Mouse (Mus musculus): ENCODE results near the gene Snx18. TPM values are rescaled to one million over a fixed set of nuclear protein-coding genes. Genes with fewer than 3 reads are reported as not detected.

The Snx18 gene
- polyA plus RNA-seq, 1 experiment: 19.9 TPM

DNA sequence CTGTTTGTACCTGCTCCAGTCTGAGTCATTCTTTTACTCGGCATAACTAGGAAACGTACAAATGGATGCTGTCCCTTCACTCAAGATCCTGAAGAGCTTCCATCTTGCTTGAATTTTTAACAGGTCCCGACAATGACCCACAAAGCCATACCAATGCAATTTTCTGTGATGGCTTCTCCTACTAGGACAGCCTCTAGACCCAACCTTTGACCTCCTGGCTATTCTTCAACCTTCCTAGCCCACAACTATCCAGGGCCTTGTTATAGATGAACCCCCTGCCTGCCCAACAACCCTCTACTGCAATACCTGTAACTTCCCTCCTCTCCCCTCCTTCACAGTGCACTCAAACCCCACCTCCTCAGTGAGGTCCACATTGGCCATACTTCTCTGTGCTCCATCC lies 8.9 kb downstream of the Snx18 start:
- peaks cover 100% of the 10 kb centered on the region for H3K79me2 ChIP-seq (ENCODE audit: control insufficient read depth, insufficient read depth)
- H3ac ChIP-seq (ENCODE audit: control insufficient read depth, insufficient read length): no peak overlapping the region
- no peaks in the 10 kb centered on the region for H3K27me3 ChIP-seq (ENCODE audit: control insufficient read depth, insufficient read depth, insufficient read length)
- H3K4me2 ChIP-seq (ENCODE audit: low read depth): no peak overlapping the region
- no peak overlapping the region for H3K4me3 ChIP-seq
- peaks cover 21% of the 10 kb centered on the region for H3K36me3 ChIP-seq (ENCODE audit: control insufficient read depth, insufficient read depth)
- TF ChIP-seq TCF3 (IDR thresholded peaks at IDR 0.05; ENCODE audit: insufficient read length, low read depth) (no peak), MAX (IDR thresholded peaks at IDR 0.05; ENCODE audit: low read depth) (no peak)

DNA sequence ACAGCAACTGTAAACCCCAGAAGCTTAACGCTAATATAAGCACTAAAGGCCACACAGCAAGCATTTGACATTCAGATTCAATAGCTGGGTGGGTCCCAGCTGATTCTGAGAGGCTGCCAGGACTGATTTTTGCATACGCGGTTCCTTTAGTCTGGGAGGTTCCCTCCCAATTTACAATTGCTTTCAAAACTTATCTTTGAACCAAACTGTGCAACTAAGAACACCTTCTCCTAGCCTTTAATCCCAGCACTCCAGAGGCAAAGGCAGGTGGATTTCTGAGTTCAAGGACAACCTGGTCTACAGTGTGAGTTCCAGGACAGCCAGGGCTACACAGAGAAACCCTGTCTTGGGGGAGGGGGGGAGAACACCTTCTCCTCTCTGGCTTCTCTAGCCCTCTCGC lies 10.5 kb downstream of the Snx18 start:
- peaks cover 100% of the 10 kb centered on the region for H3K79me2 ChIP-seq (ENCODE audit: control insufficient read depth, insufficient read depth)
- H3K4me2 ChIP-seq (ENCODE audit: low read depth): no peak overlapping the region
- TF ChIP-seq CEBPB (IDR thresholded peaks at IDR 0.05; ENCODE audit: insufficient read depth, poor library complexity, severe bottlenecking): no peak
- TF ChIP-seq TCF3 (IDR thresholded peaks at IDR 0.05; ENCODE audit: insufficient read length, low read depth): no peak
- TF ChIP-seq MAX (IDR thresholded peaks at IDR 0.05; ENCODE audit: low read depth): no peak
- TF ChIP-seq REST (IDR thresholded peaks at IDR 0.05; ENCODE audit: insufficient read depth, insufficient read length): no peak
- TF ChIP-seq MYOD1 (IDR thresholded peaks at IDR 0.05; ENCODE audit: control insufficient read depth in 1 of 3, insufficient read length in 2 of 3, low read depth in 2 of 3): no peak
- TF ChIP-seq SRF (IDR thresholded peaks at IDR 0.05; ENCODE audit: control insufficient read depth, insufficient read length, low read depth): no peak
- TF ChIP-seq POLR2A (IDR thresholded peaks at IDR 0.05; ENCODE audit: insufficient read length, low read depth): no peak
- TF ChIP-seq USF1 (IDR thresholded peaks at IDR 0.05; ENCODE audit: low read depth): no peak
- TF ChIP-seq POLR2AphosphoS2 (IDR thresholded peaks at IDR 0.05; ENCODE audit: insufficient read length, low read depth): no peak
- no peak for TF ChIP-seq MYOG (IDR thresholded peaks at IDR 0.05; ENCODE audit: control insufficient read depth in 1 of 3, insufficient read depth in 1 of 3, insufficient read length in 2 of 3, low read depth in 2 of 3)
- no peak for TF ChIP-seq E2F4 (IDR thresholded peaks at IDR 0.05; ENCODE audit: insufficient read depth)
- TF ChIP-seq TCF12 (IDR thresholded peaks at IDR 0.05; ENCODE audit: insufficient read depth, poor library complexity, severe bottlenecking): no peak

DNA sequence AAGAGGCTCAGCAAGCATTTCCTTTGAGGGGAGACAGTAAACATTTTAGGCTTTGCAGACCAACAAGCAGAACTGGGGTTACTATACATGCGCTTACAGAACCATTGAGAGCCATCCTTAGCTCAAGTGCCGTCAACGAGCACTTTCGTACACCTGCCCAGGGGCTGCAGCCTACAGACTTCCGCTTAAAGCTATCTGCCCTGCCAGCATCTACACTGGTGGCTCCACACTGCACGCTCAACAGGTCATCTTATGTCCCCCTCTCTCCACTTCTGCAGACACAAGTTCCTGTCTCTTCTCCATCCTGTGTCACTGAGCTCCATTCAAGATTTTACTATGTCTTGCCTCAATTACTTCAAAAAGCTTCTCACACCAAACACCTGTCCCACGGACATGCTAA lies 11.0 kb downstream of the Snx18 start:
- H3K27me3 ChIP-seq (ENCODE audit: control insufficient read depth, insufficient read depth, insufficient read length): no peaks in the 10 kb centered on the region
- no peak overlapping the region for H3K4me3 ChIP-seq
- no peak overlapping the region for H3ac ChIP-seq (ENCODE audit: control insufficient read depth, insufficient read length)
- no peak overlapping the region for H3K4me2 ChIP-seq (ENCODE audit: low read depth)
- TF ChIP-seq TCF12 (IDR thresholded peaks at IDR 0.05; ENCODE audit: insufficient read depth, poor library complexity, severe bottlenecking): no peak
- TF ChIP-seq POLR2AphosphoS2 (IDR thresholded peaks at IDR 0.05; ENCODE audit: insufficient read length, low read depth): no peak
- TF ChIP-seq SRF (IDR thresholded peaks at IDR 0.05; ENCODE audit: control insufficient read depth, insufficient read length, low read depth): no peak
- TF ChIP-seq MYOG (IDR thresholded peaks at IDR 0.05; ENCODE audit: control insufficient read depth in 1 of 3, insufficient read depth in 1 of 3, insufficient read length in 2 of 3, low read depth in 2 of 3): no peak
- TF ChIP-seq MYOD1 (IDR thresholded peaks at IDR 0.05; ENCODE audit: control insufficient read depth in 1 of 3, insufficient read length in 2 of 3, low read depth in 2 of 3): no peak
- TF ChIP-seq MAX (IDR thresholded peaks at IDR 0.05; ENCODE audit: low read depth): no peak
- no peak for TF ChIP-seq USF1 (IDR thresholded peaks at IDR 0.05; ENCODE audit: low read depth)
- no peak for TF ChIP-seq E2F4 (IDR thresholded peaks at IDR 0.05; ENCODE audit: insufficient read depth)
- TF ChIP-seq REST (IDR thresholded peaks at IDR 0.05; ENCODE audit: insufficient read depth, insufficient read length): no peak
- no peak for TF ChIP-seq CEBPB (IDR thresholded peaks at IDR 0.05; ENCODE audit: insufficient read depth, poor library complexity, severe bottlenecking)
- TF ChIP-seq TCF3 (IDR thresholded peaks at IDR 0.05; ENCODE audit: insufficient read length, low read depth): no peak
- no peak for TF ChIP-seq POLR2A (IDR thresholded peaks at IDR 0.05; ENCODE audit: insufficient read length, low read depth)
- peaks cover 100% of the 10 kb centered on the region for H3K79me2 ChIP-seq (ENCODE audit: control insufficient read depth, insufficient read depth)
- H3K36me3 ChIP-seq (ENCODE audit: control insufficient read depth, insufficient read depth): peaks cover 25% of the 10 kb centered on the region

More for the DNA sequence above, 10.5 kb downstream of the Snx18 start:
- Histone ChIP-seq H3K4me3 (no peak overlapping the region), H3K27me3 (ENCODE audit: control insufficient read depth, insufficient read depth, insufficient read length) (no peaks in the 10 kb centered on the region), H3ac (ENCODE audit: control insufficient read depth, insufficient read length) (no peak overlapping the region), H3K36me3 (ENCODE audit: control insufficient read depth, insufficient read depth) (peaks cover 22% of the 10 kb centered on the region)

DNA sequence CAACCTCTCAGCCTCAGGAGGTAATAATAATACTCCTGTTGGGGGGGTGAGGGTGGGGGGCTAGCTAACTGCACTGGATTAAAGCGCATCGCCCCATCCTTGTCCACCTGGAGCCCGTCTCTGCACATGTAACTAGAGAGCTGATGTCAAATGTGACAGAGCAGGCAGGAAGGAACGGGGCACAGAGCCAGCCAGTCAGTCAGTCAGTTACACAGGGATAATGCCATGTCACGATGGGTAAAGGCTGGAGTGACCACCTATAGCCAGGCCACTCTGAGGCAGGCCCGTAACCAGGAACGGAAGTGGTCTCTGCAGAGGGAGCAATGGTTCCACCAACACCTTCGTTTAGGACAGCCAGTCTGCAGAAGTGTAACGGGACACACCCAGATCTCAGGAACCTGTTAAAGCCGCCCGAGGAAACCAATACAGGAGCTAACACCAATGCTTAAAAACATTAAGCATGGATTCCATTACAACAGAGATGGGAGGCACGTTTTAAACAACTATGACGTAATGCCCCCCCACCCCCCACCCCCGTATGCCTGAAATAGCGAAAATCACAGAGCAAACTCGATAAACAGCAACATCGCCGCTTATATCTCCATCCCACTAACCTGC lies 11.5 kb downstream of the Snx18 start:
- Histone ChIP-seq H3K4me2 (ENCODE audit: low read depth) (no peak overlapping the region), H3K36me3 (ENCODE audit: control insufficient read depth, insufficient read depth) (peaks cover 25% of the 10 kb centered on the region), H3K27me3 (ENCODE audit: control insufficient read depth, insufficient read depth, insufficient read length) (no peaks in the 10 kb centered on the region), H3K79me2 (ENCODE audit: control insufficient read depth, insufficient read depth) (peaks cover 100% of the 10 kb centered on the region), H3K4me3 (no peak overlapping the region), H3ac (ENCODE audit: control insufficient read depth, insufficient read length) (no peak overlapping the region)
- TF ChIP-seq TCF3 (IDR thresholded peaks at IDR 0.05; ENCODE audit: insufficient read length, low read depth) (no peak), MYOD1 (IDR thresholded peaks at IDR 0.05; ENCODE audit: control insufficient read depth in 1 of 3, insufficient read length in 2 of 3, low read depth in 2 of 3) (no peak), TCF12 (IDR thresholded peaks at IDR 0.05; ENCODE audit: insufficient read depth, poor library complexity, severe bottlenecking) (no peak), REST (IDR thresholded peaks at IDR 0.05; ENCODE audit: insufficient read depth, insufficient read length) (no peak), USF1 (IDR thresholded peaks at IDR 0.05; ENCODE audit: low read depth) (no peak)

DNA sequence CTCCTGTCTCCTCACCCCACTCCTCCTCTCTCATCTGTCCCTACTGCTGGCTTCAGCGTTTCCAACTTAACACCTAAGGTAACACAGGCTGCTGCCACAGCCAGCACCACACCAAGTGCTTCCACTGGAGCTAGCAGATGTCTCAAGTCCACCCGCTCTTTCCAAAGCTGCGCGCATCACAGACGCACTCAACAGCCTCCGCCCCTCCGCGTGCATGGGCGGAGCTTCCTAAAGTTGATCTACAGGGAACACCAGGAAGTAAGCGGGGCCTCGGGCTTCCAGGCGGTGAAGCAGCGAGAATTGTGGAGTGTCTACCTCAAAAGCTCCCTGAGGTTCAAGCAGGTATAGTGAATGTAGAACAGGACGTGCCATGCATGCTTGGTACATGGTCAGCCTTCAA lies 12.2 kb downstream of the Snx18 start:
- TF ChIP-seq TCF12 (IDR thresholded peaks at IDR 0.05; ENCODE audit: insufficient read depth, poor library complexity, severe bottlenecking): no peak
- no peak for TF ChIP-seq MAX (IDR thresholded peaks at IDR 0.05; ENCODE audit: low read depth)

More for the DNA sequence above, 12.2 kb downstream of the Snx18 start:
- Histone ChIP-seq H3K36me3 (ENCODE audit: control insufficient read depth, insufficient read depth) (peaks cover 25% of the 10 kb centered on the region), H3K27me3 (ENCODE audit: control insufficient read depth, insufficient read depth, insufficient read length) (no peaks in the 10 kb centered on the region), H3K4me2 (ENCODE audit: low read depth) (no peak overlapping the region), H3ac (ENCODE audit: control insufficient read depth, insufficient read length) (no peak overlapping the region), H3K4me3 (no peak overlapping the region), H3K79me2 (ENCODE audit: control insufficient read depth, insufficient read depth) (peaks cover 100% of the 10 kb centered on the region)
